Mouse (Mus musculus) erythroblast, embryonic 14.5 days (primary cell): ENCODE measurements around the gene Ajm1. TPM values are rescaled to one million over a fixed set of nuclear protein-coding genes. Genes with fewer than 3 reads are reported as not detected.
A peak's percentile ranks its signal among the peaks of the same experiment; 100 is the strongest.

ENCODE experiments used
- H3K27me3 ChIP-seq: 2 replicates; pipeline ENCODE4 v1.6.1; 2012; ENCODE audit warnings: inconsistent platforms; ENCODE audit not compliant: control insufficient read depth
- H3K36me3 ChIP-seq: 2 replicates; pipeline ENCODE4 v1.6.1; 2012; ENCODE audit warnings: mild to moderate bottlenecking, inconsistent platforms; ENCODE audit not compliant: control insufficient read depth
- H3K4me1 ChIP-seq: 2 replicates; pipeline ENCODE4 v1.6.1; 2012; ENCODE audit warnings: inconsistent platforms; ENCODE audit not compliant: control insufficient read depth
- H3K4me3 ChIP-seq: replicated peaks from 2 replicates; pipeline ENCODE3; 2012; ENCODE audit warnings: moderate library complexity, mild to moderate bottlenecking, inconsistent platforms
- H3K9me3 ChIP-seq: 2 replicates; pipeline ENCODE4 v1.6.1; 2012; ENCODE audit warnings: low read length, inconsistent platforms, mixed read lengths; ENCODE audit not compliant: control insufficient read depth
- GATA1 ChIP-seq: IDR thresholded peaks from 2 replicates; pipeline ENCODE4 v1.6.1; 2012; ENCODE audit warnings: low read length, inconsistent platforms, mixed read lengths
- TAL1 ChIP-seq: IDR thresholded peaks from 3 replicates; pipeline ENCODE4 v1.6.1; 2012; ENCODE audit warnings: low read length, inconsistent platforms, mixed read lengths
- polyA plus RNA-seq: library from polyadenylated mRNA; stranded (reverse); fragments of >175 nt; gene quantifications from 2 replicates; pipeline ENCODE4 v1.2.3, GENCODE M21; 2012

The Ajm1 gene
- polyA plus RNA-seq, 1 experiment = not detected

DNA sequence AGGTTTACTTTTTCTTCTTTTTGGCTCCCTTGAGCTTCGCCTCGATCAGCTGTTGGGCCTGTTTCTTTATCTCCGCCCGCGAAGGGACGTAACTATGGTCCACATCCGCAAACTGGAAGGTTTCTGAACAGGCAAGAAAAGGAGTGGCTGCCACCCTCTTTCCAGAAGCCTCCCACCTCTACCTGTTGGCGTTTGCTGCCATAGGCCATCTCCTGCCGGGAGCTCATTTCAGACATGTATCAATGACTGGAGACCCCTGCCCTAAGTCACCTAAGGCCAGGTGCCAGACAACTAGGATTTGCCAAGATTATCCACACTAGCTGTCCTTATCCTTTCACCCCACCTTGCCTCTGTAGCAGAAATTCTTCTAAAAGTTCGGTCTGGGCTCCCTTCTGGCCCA is 27.1 kb upstream of the Ajm1 start:
- peaks cover 6% of the 10 kb centered on the region for H3K36me3 ChIP-seq
- H3K4me3 ChIP-seq = peak overlapping the region; percentile 79
- H3K27me3 ChIP-seq = peaks cover 9% of the 10 kb centered on the region
- TF ChIP-seq GATA1 (no peak), TAL1 (no peak)
- peaks cover 34% of the 10 kb centered on the region for H3K4me1 ChIP-seq
- no peaks in the 10 kb centered on the region for H3K9me3 ChIP-seq

GRCm38 (mm10) chr2:25607761-25608622 is 26.4 kb upstream of the Ajm1 start, which contains the start of gene Rabl6:
TSS of gene Rabl6 (minus strand) at chr2:25608521.
- Histone ChIP-seq H3K9me3 (no peaks in the 10 kb centered on the region), H3K4me3 (peak within 1 kb of the TSS; percentile 79), H3K4me1 (peaks cover 34% of the 10 kb centered on the region), H3K27me3 (peaks cover 2% of the 10 kb centered on the region), H3K36me3 (peaks cover 11% of the 10 kb centered on the region)
- no peak for TF ChIP-seq TAL1
- no peak for TF ChIP-seq GATA1

GRCm38 (mm10) chr2:25602526-25602925 is 21.0 kb upstream of the Ajm1 start:
- no peaks in the 10 kb centered on the region for H3K9me3 ChIP-seq
- TF ChIP-seq TAL1 (no peak), GATA1 (no peak)
- H3K36me3 ChIP-seq = peaks cover 65% of the 10 kb centered on the region
- H3K27me3 ChIP-seq = no peaks in the 10 kb centered on the region
- H3K4me1 ChIP-seq = peaks cover 26% of the 10 kb centered on the region
- H3K4me3 ChIP-seq = no peak overlapping the region

- TF ChIP-seq GATA1 = no peak
- no peak for TF ChIP-seq TAL1
- no peaks in the 10 kb centered on the region for H3K27me3 ChIP-seq
- H3K4me3 ChIP-seq = no peak overlapping the region
- peaks cover 89% of the 10 kb centered on the region for H3K36me3 ChIP-seq
- H3K4me1 ChIP-seq = peaks cover 12% of the 10 kb centered on the region
- no peaks in the 10 kb centered on the region for H3K9me3 ChIP-seq
Observed at GRCm38 (mm10) chr2:25600037-25600436, 18.5 kb upstream of the Ajm1 start.

GRCm38 (mm10) chr2:25598749-25599148 is 17.2 kb upstream of the Ajm1 start:
- Histone ChIP-seq H3K9me3 (no peaks in the 10 kb centered on the region), H3K4me1 (peaks cover 9% of the 10 kb centered on the region)

DNA sequence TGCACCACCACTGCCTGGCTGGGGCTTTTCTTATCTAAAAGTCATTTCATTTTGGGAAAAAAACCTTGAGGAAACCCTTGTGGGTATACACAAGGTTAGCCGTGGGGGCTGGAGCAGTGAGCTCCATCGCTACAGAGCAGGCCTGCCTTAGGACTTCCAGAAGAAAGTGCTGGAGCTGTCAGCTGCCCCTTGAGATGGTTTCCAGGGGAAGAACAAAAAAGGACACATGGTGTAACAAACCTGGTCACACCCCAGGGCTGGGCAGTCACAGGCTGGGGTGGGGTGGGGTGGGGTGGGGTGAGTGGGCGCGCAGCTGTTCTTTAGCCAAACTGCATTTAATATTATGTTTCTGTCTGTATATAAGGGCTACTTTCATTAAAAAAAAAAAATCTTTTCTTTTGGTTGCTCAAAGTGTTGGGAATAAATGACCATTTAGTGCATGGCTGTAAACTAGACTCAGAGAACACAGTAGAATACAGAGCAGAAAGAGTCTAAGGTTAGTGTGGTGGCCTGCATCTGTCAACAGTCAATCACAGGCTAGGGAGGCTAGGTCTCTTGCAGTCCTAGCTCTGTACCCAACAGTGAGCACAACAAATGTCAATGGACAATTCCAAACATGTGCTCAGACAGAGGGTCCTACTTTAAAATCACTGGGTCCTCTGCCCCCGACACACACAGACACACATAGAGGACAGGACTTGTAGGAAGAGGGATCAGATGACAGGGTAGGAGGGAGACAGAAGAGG is 15.4 kb upstream of the Ajm1 start:
- Histone ChIP-seq H3K4me3 (no peak overlapping the region), H3K4me1 (peaks cover 9% of the 10 kb centered on the region), H3K9me3 (no peaks in the 10 kb centered on the region), H3K36me3 (peaks cover 94% of the 10 kb centered on the region), H3K27me3 (no peaks in the 10 kb centered on the region)
- TF ChIP-seq GATA1 (no peak), TAL1 (no peak)

More at GRCm38 (mm10) chr2:25598749-25599148, 17.2 kb upstream of the Ajm1 start:
- peaks cover 92% of the 10 kb centered on the region for H3K36me3 ChIP-seq
- no peak overlapping the region for H3K4me3 ChIP-seq
- no peak for TF ChIP-seq TAL1
- no peak for TF ChIP-seq GATA1
- no peaks in the 10 kb centered on the region for H3K27me3 ChIP-seq

DNA sequence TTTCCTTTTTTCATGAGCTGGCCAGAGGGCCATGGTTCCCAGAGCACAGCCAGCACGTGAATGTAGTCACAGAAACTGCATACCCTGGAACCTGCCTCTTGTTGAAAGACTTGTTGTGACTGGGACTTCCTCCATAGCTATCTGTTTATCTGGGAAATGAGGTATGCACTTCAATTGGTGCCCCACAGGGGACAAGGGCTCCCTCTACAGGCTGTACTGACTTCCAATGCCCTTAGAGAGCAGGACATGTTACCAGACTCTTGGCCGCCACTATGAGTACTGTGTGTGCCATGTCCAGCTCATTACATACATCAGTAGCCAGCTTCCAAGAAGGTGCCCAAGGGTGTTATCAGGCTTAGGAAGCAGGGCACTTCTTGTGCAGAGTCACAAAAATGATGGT is 10.3 kb upstream of the Ajm1 start:
- Histone ChIP-seq H3K36me3 (peaks cover 90% of the 10 kb centered on the region), H3K9me3 (no peaks in the 10 kb centered on the region), H3K4me1 (no peaks in the 10 kb centered on the region), H3K4me3 (no peak overlapping the region), H3K27me3 (no peaks in the 10 kb centered on the region)
- TF ChIP-seq GATA1 (no peak), TAL1 (no peak)

DNA sequence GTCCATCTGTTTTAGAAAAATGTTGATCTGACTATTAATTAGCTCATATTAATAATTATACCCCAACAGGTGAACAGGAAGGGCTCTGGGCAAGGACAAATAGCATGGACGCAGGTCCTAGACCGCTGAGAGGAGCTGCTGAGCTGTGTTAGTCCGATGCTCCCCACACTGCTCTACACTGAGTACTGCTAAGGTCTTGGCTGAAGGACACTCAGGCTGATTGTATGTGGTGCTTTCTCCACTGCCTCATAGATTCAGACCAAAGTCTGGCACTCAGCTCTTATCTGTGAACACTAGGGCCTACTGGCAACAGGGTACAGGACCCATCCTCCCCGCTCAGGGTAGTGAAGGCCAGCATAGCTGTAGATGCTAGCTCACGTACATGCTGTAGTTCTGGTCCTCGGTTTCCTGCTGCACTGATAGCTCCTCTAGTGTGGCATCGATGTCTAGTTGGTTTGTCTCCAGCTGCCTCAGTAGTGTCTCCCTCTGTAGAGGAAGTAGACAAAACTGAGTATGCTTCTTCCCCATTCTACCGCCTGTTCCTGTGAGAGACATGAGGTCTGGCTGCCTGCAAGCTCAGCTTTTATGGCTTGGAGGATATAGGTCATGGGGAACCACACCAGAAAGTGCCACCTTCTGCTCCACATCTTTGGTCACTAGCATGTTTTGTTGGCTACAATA is 6.8 kb upstream of the Ajm1 start:
- TF ChIP-seq GATA1 = no peak
- TF ChIP-seq TAL1 = no peak
- peaks cover 90% of the 10 kb centered on the region for H3K36me3 ChIP-seq

DNA sequence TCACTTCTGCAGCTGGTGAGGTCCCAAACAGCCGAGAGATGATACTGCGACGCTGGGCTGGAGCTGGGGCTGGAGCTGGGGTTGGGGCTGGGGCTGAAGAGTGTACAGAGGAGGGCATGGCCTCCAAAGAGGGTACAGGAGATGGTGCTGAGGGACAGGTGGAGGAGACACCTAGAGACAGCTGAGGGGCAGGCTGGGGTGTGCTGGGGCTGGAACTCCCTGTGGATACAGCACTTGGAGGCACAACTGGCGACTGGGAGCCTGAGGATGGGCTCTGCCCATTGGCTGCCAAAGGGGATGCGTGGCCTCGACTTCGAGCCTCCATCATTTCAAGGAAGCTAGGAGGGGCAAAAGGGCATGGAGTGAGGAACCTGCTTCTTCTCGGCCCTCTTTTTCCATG is 5.7 kb upstream of the Ajm1 start:
- no peak for TF ChIP-seq GATA1
- H3K36me3 ChIP-seq = peaks cover 87% of the 10 kb centered on the region

More for the DNA sequence above, 6.8 kb upstream of the Ajm1 start:
- H3K27me3 ChIP-seq = no peaks in the 10 kb centered on the region
- H3K4me1 ChIP-seq = no peaks in the 10 kb centered on the region
- H3K9me3 ChIP-seq = no peaks in the 10 kb centered on the region
- no peak overlapping the region for H3K4me3 ChIP-seq

More for the DNA sequence above, 5.7 kb upstream of the Ajm1 start:
- Histone ChIP-seq H3K4me3 (no peak overlapping the region), H3K27me3 (no peaks in the 10 kb centered on the region), H3K9me3 (no peaks in the 10 kb centered on the region), H3K4me1 (peaks cover 8% of the 10 kb centered on the region)
